Mouse (Mus musculus) common myeloid progenitor, adult 5-6 weeks (primary cell): ENCODE measurements around the gene Elmod3. TPM values are rescaled to one million over a fixed set of nuclear protein-coding genes. Genes with fewer than 3 reads are reported as not detected.
A peak's percentile ranks its signal among the peaks of the same experiment; 100 is the strongest.

Source experiments
- ATAC-seq: replicated peaks from 2 replicates; pipeline ENCODE4 v1.8.0; 2016; ENCODE audit warnings: low read depth, mild to moderate bottlenecking, moderate TSS enrichment, inconsistent platforms; ENCODE audit not compliant: poor library complexity, severe bottlenecking
- total RNA-seq: library from RNA; stranded (forward); fragments of 200-1000, 187-1606 nt; gene quantifications from 2 replicates; pipeline ENCODE4 v1.2.3, GENCODE M21; 2017

The Elmod3 gene
- total RNA-seq, 1 experiment from 2014 or later = 9.3 TPM

DNA sequence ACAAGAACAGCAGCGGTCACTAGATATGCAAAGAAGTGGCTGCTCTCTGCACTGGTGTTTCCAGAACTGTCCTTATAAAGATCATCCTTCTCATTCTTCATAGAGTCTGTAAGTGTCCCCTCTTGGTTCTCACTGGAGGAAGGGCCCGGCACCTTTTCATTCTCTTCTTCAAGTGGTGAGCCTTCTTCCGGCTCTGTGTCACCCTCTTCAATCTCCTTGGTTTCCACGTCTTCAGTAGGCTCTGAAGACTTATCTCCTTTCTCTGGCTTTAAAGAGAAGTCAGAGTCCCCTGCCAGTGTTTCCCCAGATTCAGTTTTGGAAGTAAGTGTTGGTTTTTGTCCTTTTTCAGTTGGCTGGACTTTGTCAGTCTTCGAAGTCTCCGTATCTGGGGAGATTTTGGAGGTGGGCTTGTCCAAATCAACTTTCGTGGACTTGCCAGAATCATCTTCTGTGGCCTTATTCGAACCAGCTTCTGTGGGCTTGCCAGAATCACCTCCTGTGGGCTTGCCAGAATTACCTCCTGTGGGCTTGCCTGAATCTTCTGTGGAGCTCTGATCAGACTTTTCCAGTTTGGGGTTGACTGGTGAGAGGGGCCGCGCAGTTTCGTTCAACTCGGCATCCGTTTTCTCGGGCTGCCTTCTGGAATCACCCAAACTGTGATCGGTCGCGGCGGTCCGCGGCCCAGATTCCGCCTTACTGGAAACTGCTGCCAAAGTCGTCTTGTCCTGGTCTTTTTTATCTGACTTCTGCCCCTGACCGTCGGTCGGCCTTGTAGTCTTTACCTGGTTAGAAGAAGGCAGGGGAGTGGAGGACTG is 17.6 kb upstream of the Elmod3 start:
- ATAC-seq = no peak

GRCm38 (mm10) chr6:72615151-72615550 is 16.9 kb upstream of the Elmod3 start:
- ATAC-seq = no peak

DNA sequence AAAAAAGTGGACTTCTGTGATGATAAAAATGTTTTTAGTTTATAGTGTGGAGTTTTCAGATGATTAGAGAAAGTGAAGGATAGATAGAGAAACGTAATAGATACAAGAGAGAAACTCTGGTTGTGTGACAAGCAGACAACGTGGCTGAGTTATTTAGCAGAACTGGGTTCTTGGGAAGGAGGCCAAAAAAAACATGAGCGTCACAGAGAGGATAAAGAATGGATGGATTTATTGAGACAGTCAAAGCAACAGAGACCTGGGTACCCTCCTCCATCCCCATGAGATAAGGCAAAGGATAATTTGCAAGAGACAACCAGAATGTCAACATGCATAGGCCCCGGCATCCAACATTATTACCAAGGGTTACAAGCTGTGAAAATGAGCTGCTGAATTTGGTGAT is 12.0 kb upstream of the Elmod3 start:
- ATAC-seq = no peak

- ATAC-seq = no peak
These were observed 10.5 kb upstream of the Elmod3 start for GRCm38 (mm10) chr6:72608662-72609184.

- ATAC-seq = no peak
These were observed 9.5 kb upstream of the Elmod3 start for GRCm38 (mm10) chr6:72607676-72608075.

- ATAC-seq = no peak
These were observed 8.8 kb upstream of the Elmod3 start for GRCm38 (mm10) chr6:72607060-72607459.

- no peak for ATAC-seq
These were observed 5.9 kb upstream of the Elmod3 start for GRCm38 (mm10) chr6:72604066-72604465.

- peak; percentile 69 for ATAC-seq
These were observed 3.5 kb upstream of the Elmod3 start for GRCm38 (mm10) chr6:72601732-72602131.

DNA sequence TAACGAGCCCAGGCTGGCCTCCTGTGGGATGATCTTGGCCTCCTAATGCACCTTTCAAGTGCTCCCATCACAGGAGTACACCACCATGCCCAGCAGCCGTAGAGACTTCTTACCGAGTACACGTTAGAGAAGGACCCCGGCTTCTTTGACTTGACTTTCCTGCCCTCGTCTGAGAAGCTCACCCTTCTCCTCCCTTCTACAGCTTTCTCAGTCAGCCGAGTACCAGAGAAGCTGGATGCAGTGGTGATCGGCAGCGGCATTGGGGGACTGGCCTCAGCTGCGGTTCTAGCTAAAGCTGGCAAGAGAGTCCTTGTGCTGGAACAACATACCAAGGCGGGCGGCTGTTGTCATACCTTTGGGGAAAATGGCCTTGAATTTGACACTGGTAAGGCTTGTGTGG is 2.6 kb upstream of the Elmod3 start:
- ATAC-seq = no peak

DNA sequence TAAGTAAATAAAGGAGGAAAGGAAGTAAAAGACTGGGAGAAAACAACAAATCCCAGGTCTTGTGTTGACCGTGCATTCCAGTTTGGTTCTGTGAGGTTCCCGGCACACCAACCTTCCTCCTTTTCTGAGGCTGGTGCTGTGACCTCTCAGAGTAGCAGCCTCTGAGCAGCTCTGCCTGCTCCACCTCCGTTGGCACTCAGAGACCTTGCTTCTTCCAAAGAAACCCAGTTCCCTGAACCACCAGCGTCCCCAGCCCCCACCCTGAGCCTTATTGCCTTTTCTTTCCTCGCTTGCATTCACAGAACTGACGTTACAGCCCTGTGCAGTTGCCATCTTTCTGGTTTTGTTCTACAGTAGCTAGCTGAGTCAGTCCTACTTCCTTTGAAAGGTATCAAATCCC is 2.0 kb upstream of the Elmod3 start:
- ATAC-seq = no peak

GRCm38 (mm10) chr6:72598791-72599557 is 761 bp upstream of the Elmod3 start:
- no peak for ATAC-seq

DNA sequence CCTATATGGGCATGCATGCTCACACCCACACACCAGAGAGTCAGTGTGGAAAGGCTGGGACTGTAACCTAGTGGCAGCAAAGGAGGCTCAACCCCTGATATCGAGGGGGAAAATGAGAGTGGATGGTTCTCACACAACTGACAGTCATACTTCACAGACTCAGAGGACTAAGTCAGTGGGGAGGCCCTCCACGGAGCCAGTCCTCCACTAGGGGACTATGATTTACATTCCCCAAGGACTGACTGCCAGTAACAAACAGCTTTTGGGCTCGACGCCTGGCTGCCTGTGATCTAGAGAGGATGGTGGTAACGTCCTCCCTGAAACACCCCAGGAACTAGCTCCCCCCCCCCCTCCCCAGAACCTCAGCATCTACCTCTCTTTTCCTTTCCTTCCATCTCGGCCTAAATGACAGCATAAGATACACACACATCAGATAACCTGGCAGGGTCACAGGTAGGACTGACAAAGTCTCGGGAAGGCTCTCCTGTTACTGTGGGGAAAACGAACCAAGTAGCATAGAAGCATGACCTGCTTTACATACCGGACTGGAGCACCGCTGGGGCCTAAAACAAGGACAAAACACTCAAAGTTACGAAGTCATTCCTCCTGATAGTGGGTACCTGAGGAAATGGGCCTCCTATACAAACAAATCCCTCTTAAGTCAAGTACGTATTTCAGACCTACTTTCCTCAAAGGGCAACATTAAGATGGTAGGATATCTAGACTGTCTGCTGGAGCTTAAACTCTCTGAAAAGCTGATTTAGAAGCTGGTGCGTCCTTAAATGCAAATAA is 934 bp downstream of the Elmod3 start:
- ATAC-seq = no peak

DNA sequence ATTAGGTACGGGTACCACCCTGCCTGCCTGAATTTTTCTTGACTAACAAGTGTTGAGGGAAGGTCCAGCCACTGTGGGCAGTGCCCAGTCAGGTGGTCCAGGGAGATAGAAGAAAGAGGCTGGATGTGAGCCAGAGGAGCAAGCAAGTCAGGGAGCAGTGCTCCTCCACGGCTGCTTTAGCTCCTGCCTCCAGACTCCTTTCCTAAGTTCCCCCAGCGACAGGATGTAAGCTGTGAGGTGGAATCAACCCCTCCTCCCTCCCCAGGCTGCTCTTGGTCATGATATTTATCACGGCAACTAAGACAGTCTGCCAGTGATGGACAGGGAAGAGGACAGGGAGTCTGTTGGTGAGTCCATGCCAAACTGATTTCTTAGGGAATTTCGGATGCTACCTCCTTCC is 4.3 kb downstream of the Elmod3 start:
- ATAC-seq = no peak

- no peak for ATAC-seq
These were observed 5.0 kb downstream of the Elmod3 start for GRCm38 (mm10) chr6:72593011-72593803.

GRCm38 (mm10) chr6:72590111-72590510 is 8.1 kb downstream of the Elmod3 start:
- ATAC-seq = no peak

- ATAC-seq = no peak
These were observed 9.9 kb downstream of the Elmod3 start for GRCm38 (mm10) chr6:72588307-72588706.

DNA sequence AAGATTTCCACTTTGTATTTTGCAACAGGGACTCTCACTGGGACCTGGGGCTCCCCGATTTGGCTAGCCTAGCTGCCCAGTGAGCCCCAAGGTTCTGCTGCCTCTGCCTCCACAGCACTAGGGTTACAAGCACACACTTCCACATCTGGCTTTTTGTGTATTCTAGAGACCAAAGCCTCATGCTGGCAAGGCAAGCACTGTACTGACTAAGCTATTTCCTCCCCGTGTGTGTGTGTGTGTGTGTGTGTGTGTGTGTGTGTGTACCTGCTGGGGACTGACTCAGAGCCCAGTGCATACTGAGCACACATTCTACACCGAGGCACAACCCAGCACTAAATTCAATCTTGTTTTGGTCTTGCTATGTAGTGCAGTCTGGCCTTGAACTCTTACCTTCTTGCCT is 11.5 kb downstream of the Elmod3 start:
- no peak for ATAC-seq

GRCm38 (mm10) chr6:72584154-72584553 is 14.1 kb downstream of the Elmod3 start:
- ATAC-seq = no peak

GRCm38 (mm10) chr6:72583211-72583839 is 14.9 kb downstream of the Elmod3 start:
- no peak for ATAC-seq
